Mouse (Mus musculus) intestine, postnatal 0 days (tissue): ENCODE measurements around the gene Plekhj1. TPM values are rescaled to one million over a fixed set of nuclear protein-coding genes. Genes with fewer than 3 reads are reported as not detected.

Source experiments
- ATAC-seq: fragments of 200-750 bp; cut with Nextera tagmentation; 2 replicates; pipeline ENCODE4 v1.8.0; 2017; ENCODE audit warnings: mild to moderate bottlenecking, moderate TSS enrichment, moderate library complexity
- H3K27ac ChIP-seq: fragments of 300-500 bp; sonication (generic); 2 replicates; pipeline ENCODE4 v1.5.1; 2014; ENCODE audit warnings: mild to moderate bottlenecking, low read depth, low read length, moderate library complexity
- H3K27me3 ChIP-seq: fragments of 300-500 bp; sonication (generic); replicated peaks from 2 replicates; pipeline ENCODE4 v1.6.1; 2014; ENCODE audit warnings: low read length, mixed read lengths; ENCODE audit not compliant: control insufficient read depth, insufficient read depth
- H3K36me3 ChIP-seq: fragments of 300-500 bp; sonication (generic); 2 replicates; pipeline ENCODE4 v1.6.1; 2014; ENCODE audit warnings: mild to moderate bottlenecking, moderate library complexity; ENCODE audit not compliant: control insufficient read depth, insufficient read depth
- H3K4me1 ChIP-seq: fragments of 300-500 bp; sonication (generic); replicated peaks from 2 replicates; pipeline ENCODE4 v1.6.1; 2014; ENCODE audit warnings: antibody characterized with exemption, low read length, mixed read lengths; ENCODE audit not compliant: control insufficient read depth, insufficient read depth
- H3K4me2 ChIP-seq: fragments of 300-500 bp; sonication (generic); replicated peaks from 2 replicates; pipeline ENCODE4 v1.6.1; 2014; ENCODE audit warnings: low read depth, mild to moderate bottlenecking, moderate library complexity
- H3K4me3 ChIP-seq: fragments of 300-500 bp; sonication (generic); 2 replicates; pipeline ENCODE4 v1.5.1; 2014; ENCODE audit warnings: low read depth, low read length
- H3K9ac ChIP-seq: fragments of 300-500 bp; sonication (generic); 2 replicates; pipeline ENCODE4 v1.6.1; 2014; ENCODE audit warnings: mild to moderate bottlenecking, low read depth, low read length
- H3K9me3 ChIP-seq: fragments of 300-500 bp; sonication (generic); 2 replicates; pipeline ENCODE4 v1.6.1; 2016; ENCODE audit warnings: mixed run types; ENCODE audit not compliant: control insufficient read depth
- CTCF ChIP-seq: sonication (generic); IDR thresholded peaks from 2 replicates; pipeline ENCODE4 v1.5.1; 2016; ENCODE audit warnings: low read depth, mild to moderate bottlenecking, control low read depth, antibody characterized with exemption, moderate library complexity
- WGBS: fragments of 180-500 bp; shearing (Covaris S2); extraction: QIAGEN DNeasy Blood & Tissue Kit; methylation state at CpG from one replicate; pipeline ENCODE4 v1.1.7; 2014; 5-methylcytosine and 5-hydroxymethylcytosine counted together
- polyA plus RNA-seq: library from polyadenylated mRNA; unstranded; fragments of >200 nt; fragmentation: Nextera tagmentation; extraction: Ambion mirVana; gene quantifications from 2 replicates; pipeline ENCODE4 v1.2.1, GENCODE M21; 2015

Plekhj1 gene
- polyA plus RNA-seq, 1 experiment from 2014 or later = 60.9 TPM

- no peak overlapping the region for H3K4me3 ChIP-seq
- no peak overlapping the region for H3K4me2 ChIP-seq
- 86% methylated on average over 9 of the region's 9 CpGs for WGBS
Measured at GRCm38 (mm10) chr10:80796307-80796848, 2.0 kb downstream of the Plekhj1 start.

GRCm38 (mm10) chr10:80794750-80795149, 3.7 kb downstream of the Plekhj1 start:
- ATAC-seq = no peak
- Histone ChIP-seq H3K27me3 (no peaks in the 10 kb centered on the region), H3K9me3 (no peaks in the 10 kb centered on the region), H3K4me3 (no peak overlapping the region), H3K9ac (no peak overlapping the region), H3K27ac (no peak overlapping the region), H3K4me1 (no peaks in the 10 kb centered on the region), H3K4me2 (no peak overlapping the region), H3K36me3 (peaks cover 55% of the 10 kb centered on the region)
- WGBS = 86% methylated on average over 8 of the region's 8 CpGs
- no peak for TF ChIP-seq CTCF

More at GRCm38 (mm10) chr10:80796307-80796848, 2.0 kb downstream of the Plekhj1 start:
- no peaks in the 10 kb centered on the region for H3K9me3 ChIP-seq
- no peaks in the 10 kb centered on the region for H3K4me1 ChIP-seq
- no peak overlapping the region for H3K27ac ChIP-seq
- ATAC-seq = no peak
- H3K27me3 ChIP-seq = no peaks in the 10 kb centered on the region
- 0 out of 2 replicates have a peak overlapping the region, but pooled peaks have one; percentile 97 for H3K9ac ChIP-seq
- peaks cover 45% of the 10 kb centered on the region for H3K36me3 ChIP-seq
- no peak for TF ChIP-seq CTCF

- Histone ChIP-seq H3K4me1 (no peaks in the 10 kb centered on the region), H3K4me2 (no peak overlapping the region), H3K27ac (peak overlapping the region; percentile 41; the same call in 1 of the 2 replicates), H3K27me3 (no peaks in the 10 kb centered on the region), H3K9me3 (no peaks in the 10 kb centered on the region), H3K9ac (no peak overlapping the region), H3K36me3 (peaks cover 64% of the 10 kb centered on the region), H3K4me3 (no peak overlapping the region)
- no peak for TF ChIP-seq CTCF
- ATAC-seq = no peak
- WGBS = 72% methylated on average over 4 of the region's 4 CpGs
Measured at GRCm38 (mm10) chr10:80793803-80794202, 4.6 kb downstream of the Plekhj1 start.

GRCm38 (mm10) chr10:80793033-80793784, 5.2 kb downstream of the Plekhj1 start:
- WGBS = 87% methylated on average over 13 of the region's 13 CpGs
- Histone ChIP-seq H3K27ac (no peak overlapping the region), H3K4me3 (no peak overlapping the region), H3K4me1 (no peaks in the 10 kb centered on the region), H3K4me2 (no peak overlapping the region), H3K27me3 (no peaks in the 10 kb centered on the region), H3K9ac (no peak overlapping the region), H3K36me3 (peaks cover 70% of the 10 kb centered on the region), H3K9me3 (no peaks in the 10 kb centered on the region)
- ATAC-seq = no peak
- no peak for TF ChIP-seq CTCF

GRCm38 (mm10) chr10:80792175-80793032, 6.0 kb downstream of the Plekhj1 start:
- Histone ChIP-seq H3K9ac (no peak overlapping the region), H3K27me3 (no peaks in the 10 kb centered on the region), H3K4me1 (no peaks in the 10 kb centered on the region), H3K4me3 (no peak overlapping the region), H3K4me2 (no peak overlapping the region), H3K9me3 (no peaks in the 10 kb centered on the region), H3K27ac (no peak overlapping the region), H3K36me3 (peaks cover 78% of the 10 kb centered on the region)
- TF ChIP-seq CTCF = no peak
- no peak for ATAC-seq
- 66% methylated on average over 41 of the region's 41 CpGs for WGBS
